Mouse (Mus musculus) retina, embryonic 14.5 days (tissue): Measurements from ENCODE around the gene Gm6904.
A peak's percentile ranks its signal among the peaks of the same experiment; 100 is the strongest.
"Not testable (repeated sequence)": the region's sequence is repeated elsewhere in the genome, so short reads cannot be mapped to it uniquely, and the experiment has no call there.

Experiments
- DNase-seq: peaks from one replicate; pipeline ENCODE4 v3.0.0-alpha.2; 2015; ENCODE audit warnings: low spot score

The Gm6904 gene

DNA sequence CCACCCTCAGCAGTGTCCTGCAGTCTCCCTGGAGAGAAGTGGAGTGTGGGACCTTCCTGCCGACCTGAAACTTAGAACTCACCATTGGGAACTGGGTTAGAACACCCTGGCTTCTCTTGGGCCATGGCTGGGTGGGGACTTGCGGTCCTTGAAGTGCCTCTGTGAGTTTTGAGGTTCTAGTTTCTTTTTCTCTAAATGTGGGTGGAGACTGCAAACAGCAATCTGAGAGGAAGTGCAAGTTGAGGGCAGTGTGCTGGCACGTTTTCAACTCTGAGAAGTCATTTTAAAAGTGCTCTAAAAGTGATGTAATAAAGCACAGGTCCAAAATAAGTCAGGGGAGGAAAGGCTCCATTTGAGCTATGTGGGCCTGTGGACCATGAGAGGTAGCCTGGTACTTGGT is at the start of gene Gm6904:
Gene Gm6904, minus strand, starts transcription at position 161 of the 400 bp plus-strand sequence.
- no peak for DNase-seq

DNA sequence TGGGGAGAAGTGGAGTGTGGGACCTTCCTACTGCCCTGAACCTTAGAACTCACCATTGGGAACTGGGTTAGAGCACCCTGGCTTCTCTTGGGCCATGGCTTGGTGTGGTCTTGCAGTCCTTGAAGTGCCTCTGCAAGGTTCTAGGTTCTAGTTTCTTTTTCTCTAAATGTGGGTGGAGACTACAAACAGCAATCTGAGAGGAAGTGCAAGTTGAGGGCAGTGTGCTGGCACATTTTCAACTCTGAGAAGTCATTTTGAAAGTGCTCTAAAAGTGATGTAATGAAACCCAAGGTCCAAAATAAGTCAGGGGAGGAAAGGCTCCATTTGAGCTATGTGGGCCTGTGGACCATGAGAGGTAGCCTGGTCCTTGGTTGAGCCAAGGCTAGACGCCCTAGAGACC is 37.4 kb upstream of the Gm6904 start, which contains the start of gene Phf11a:
Gene Phf11a, minus strand, starts transcription at position 132 of the 400 bp plus-strand sequence.
- DNase-seq = not testable (repeated sequence)

DNA sequence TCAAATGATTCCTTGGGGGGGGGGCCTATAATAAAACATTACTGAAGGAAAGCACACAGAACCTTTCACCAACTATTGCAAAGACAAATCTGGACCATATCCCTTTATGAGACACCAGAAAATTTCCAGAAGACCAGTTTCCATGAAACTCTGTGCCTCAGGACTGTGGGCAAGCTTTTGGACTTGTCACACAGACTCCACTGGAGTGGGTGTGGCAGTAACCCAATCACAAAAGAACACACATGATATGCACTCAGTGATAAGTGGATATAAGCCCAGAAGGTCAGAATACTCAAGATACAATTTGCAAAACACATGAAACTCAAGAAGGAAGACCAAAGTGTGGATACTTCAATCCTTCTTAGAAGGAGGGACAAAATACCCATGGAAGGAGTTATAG is 31.8 kb upstream of the Gm6904 start:
- not testable (repeated sequence) for DNase-seq

DNA sequence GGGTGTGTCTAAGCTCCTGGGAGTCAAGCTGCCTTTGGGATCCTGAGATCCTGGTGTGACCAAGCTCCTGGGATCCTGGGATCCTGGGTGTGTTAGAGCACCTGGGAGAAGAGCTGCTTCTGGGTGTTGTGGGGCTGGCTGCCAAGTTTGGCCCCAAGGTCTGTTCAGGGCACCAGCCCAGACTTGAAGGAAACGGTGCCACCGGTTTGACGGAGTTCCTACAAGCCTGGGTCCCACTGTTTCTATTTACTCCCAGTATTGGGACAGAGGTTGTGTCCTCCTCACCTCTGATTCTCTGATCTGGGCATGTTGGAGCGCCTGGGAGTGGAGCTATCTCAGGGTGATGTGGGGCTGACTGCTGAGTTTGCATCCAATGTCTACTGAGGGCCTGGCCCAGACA is 14.9 kb upstream of the Gm6904 start:
- not testable (repeated sequence) for DNase-seq

DNA sequence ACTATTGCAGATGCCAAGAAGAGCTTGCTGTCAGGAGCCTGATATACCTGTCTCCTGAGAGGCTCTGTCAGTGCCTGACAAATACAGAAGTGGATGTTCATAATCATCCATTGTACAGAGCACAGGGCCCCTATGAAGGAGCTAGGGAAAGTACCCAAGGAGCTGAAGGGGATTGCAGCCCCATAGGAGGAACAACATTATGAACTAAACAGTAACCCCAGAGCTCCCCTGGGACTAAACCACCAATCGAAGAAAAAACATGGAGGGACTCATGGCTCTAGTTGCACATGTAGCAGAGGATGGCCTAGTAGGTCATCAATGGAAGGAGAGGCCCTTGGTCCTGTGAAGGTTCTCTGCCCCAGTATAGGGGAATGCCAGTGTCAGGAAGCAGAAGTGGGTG is 4.2 kb downstream of the Gm6904 start:
- not testable (repeated sequence) for DNase-seq

DNA sequence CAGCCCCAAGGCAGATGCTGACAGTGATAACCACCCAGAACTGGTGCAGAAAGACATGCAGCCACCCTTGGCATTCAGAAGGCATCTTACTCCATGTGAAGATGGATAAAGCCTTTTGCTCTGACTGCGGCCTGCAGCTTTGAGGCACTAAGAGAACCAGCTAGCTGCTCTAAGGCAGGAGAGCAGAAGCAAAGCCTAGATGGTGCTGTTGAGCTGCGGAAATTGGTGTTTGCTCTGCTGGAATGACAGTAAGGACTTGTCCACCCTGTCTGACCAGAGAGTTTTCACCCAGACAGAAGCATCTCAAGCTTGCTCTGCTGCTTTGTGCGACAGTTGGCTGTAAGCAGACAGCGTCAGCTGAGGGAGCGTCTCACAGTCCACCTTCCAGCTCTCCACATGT is 9.7 kb downstream of the Gm6904 start:
- DNase-seq = peak; percentile 59

DNA sequence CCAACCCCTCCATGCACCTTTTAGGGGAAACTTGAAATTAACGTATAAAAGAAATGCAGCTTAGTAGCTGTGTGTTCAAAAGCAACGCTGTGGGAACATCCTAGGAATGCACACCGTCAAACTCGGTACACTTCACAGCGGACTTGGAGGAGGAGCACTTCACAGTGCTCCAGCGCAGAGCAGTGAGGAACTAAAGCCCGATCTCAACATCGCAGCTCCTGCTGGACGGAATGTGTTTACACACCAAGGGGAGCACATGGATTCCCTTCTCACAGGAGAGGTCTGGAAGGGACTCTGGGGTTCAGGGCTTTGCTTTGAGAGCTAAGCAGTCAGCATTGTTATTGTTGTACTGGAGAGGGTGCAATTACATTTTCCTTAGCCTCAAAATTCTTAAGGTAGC is 26.4 kb downstream of the Gm6904 start:
- no peak for DNase-seq

DNA sequence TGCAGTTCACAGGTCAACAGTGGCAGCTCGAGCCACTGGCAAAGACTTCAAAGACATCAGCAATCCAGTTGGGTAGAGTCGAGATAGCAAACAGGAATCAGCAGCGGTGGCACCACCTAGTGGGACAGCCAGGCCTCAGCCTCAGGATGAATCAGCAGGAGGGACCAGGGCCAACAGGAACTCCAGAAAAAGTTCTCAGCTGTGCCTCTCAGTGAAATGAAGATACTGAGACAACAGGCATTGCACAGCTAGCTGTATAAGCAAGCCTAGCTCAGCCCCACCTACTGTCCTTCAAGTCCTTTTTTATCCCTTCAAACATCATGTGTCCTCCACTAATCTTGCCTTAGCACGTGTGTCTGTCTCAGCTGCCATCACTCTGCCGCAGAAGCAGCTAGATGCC is 28.0 kb downstream of the Gm6904 start:
- no peak for DNase-seq

DNA sequence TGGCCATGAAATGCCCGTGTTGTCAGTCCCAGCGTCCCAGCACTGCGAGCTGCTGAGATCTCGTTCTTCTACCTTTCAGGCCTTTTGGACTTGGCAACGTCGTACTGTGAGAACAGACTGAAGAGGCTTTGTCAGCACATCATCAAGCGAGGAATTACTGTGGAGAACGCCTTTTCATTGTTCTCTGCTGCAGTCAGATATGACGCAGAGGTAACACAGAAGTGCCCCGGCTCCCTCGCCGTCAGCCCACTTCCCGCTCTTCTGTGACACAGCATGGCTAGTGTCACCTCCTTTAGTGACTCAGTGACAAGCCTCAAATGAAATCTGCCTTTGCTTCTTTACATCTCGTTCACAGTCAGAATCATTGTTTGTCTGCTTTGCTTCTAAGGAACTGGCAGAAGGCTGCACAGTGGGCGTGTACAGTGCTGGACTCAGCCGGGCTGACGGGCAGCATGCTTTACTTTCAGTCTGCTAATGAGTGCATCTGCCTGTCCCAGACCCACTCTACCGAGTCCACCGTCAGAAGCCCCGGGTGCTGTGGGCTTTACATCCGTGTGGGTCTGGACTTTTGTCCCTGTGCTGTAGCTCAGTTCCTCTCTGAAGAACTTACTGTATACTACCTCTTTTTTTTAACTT is 29.6 kb downstream of the Gm6904 start:
- no peak for DNase-seq

DNA sequence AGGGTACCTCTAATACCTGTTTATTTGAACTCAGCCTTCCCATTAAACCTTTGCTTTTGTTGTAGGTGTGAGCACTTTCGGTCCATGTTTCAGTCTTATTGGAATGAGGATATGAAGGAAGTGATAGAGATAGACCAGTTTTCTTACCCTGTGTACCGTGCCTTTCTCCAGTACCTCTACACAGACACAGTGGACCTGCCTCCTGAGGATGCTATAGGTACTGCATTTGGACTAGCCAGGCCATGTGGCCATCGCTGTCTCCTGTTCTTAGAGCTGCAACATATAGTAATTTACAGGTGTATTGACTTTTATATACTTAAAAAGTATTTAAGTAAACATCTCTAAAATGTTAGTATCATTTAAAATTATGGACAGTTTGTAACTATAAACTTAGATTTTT is 30.2 kb downstream of the Gm6904 start:
- DNase-seq = no peak

DNA sequence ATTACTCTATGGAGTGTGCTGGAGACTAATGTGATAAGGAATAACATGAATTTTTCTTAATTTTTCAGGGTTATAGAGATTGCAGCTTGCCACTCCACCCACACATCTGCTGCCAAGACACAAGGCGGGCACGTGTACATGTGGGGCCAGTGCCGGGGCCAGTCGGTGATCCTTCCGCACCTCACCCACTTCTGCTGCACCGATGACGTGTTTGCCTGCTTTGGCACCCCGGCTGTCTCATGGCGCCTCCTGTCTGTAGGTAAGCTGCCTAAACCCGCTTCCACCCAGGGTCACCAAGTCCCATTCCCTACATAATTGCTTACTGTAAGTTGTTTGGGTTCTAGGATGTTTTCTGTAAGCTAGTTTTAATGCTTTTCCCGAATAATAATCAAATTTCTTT is 33.8 kb downstream of the Gm6904 start:
- DNase-seq = no peak

DNA sequence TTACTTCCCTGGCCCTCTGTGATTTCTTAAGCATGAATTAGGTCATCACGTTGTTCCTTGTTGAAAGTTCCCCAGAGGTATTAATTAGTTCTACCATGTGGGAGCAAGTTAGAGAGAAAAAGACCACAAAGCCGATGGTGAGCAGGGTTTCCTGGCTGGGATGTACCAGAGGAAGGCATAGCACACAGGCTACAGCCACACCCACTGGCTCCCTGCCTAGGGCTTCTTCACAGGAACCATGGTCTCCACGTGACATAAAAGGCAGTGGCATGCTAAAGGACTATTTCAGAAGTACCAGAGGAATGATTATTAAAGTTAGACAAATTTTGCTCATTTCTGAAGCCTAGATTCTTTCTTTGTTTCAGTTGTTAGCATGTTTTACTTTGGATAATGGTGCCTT is 40.8 kb downstream of the Gm6904 start:
- DNase-seq = no peak

DNA sequence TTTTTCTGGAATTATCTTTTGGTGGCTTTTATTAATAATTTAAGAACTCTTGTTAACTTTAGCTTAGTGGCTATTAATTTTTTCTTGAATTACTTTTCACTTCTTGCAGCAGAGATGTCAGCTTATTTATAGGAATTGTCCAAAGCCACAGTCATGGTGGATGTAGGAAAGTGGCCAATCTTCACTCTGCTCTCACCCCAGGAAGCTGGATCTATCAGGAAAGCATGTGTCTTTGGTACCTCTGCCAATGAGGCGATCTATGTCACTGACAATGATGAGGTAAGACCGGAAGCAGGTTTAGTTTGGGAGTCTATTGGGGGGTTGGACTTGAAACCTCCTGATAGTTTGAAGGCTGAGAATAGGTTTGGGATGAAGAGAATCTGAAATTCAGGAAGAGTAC is 50.2 kb downstream of the Gm6904 start:
- DNase-seq = no peak

DNA sequence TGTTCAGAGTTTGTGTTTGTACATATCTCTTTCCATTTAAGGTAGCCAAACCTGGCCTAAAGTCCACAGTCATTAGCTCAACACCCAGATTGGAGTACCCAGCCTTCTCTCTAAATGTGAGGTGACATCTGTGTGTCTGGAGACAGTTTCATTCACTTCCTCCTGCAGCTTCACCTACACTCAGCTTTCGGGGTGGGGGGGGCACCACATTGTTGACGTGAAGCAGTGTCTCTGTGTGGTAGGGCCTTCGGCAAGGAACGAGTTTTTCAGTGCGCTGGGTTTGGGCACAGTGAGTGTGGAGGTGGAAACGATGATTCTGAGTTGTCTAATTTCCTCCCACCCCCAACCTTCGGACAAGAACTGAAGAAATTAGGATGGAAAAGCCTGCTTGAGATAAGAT is 51.0 kb downstream of the Gm6904 start:
- DNase-seq = no peak

DNA sequence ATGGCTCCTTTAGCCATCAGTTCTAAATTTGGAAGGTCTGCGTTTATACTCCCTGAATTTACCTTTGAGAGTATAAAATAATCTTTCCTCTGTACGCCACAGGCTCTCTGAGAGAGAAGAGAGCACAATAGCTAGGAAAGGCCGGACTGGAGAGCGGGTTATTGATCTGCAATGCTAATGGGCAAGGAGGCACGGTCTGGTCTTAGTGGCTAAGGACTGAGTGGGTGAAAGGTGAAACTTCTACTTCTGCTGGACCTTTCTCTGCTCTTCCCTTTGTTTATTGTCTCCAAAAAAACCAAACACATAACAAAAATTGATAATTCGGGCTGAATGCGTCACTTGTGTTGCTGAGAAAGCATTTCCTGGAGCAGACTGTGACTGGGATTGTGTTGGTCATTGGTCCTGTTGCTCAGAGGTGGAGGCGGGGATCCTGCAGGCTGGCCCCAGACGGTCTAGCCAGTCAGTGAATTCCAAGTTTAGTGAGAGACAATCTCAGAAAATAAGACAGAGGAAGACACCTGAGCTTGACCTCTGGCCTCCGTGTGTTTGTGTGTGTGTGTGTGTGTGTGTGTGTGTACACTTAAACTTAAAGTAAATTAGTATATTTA is 53.9 kb downstream of the Gm6904 start:
- DNase-seq = no peak

DNA sequence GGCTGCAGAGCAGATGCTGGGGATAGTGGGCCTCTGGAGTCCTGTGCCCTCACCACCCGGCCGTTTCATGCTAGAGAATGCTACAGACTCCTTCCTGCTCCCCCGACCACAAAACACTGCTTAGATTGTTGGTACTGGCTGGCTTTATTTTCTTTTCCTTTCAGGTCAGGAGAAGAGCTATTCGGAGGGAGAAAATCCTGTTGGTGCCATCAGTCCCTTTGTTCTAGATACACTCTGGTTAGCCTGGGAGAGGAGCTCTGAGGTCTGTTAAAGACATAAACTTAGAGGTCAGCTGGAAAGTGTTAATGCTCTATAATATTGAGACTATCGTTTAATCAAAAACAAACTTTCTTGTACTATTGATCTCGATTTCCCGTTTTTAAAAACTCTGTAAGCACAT is 54.6 kb downstream of the Gm6904 start:
- DNase-seq = no peak

DNA sequence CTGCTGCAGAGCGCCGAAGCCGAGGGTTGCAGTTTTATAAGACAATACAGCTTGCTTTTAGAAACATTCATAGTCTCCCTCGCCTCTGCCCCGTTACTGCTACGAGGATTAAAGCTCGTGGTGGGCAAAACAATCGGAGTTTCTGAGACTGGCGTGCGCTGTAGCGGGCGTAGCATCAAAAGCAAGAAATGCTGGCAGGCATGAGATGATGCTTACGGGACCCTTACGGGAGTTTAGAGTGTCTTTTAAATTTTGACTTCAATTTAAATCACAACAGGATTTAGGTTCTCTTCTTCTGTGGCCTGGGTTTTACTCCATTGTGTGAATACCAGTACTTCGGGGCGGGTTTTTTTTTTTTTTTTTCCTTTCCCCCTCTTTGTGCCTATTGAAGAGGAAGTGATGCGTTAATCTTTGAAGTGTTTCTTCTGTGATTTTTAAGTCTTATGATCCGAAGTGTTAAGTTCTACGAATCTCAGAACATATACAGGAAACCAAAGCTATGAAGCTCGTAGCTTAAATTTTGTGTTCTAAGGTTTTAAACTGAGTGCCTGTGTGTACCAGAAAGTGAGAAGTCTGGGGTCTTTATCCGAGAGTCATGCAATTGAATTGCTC is 58.3 kb downstream of the Gm6904 start:
- DNase-seq = peak; percentile 23

DNA sequence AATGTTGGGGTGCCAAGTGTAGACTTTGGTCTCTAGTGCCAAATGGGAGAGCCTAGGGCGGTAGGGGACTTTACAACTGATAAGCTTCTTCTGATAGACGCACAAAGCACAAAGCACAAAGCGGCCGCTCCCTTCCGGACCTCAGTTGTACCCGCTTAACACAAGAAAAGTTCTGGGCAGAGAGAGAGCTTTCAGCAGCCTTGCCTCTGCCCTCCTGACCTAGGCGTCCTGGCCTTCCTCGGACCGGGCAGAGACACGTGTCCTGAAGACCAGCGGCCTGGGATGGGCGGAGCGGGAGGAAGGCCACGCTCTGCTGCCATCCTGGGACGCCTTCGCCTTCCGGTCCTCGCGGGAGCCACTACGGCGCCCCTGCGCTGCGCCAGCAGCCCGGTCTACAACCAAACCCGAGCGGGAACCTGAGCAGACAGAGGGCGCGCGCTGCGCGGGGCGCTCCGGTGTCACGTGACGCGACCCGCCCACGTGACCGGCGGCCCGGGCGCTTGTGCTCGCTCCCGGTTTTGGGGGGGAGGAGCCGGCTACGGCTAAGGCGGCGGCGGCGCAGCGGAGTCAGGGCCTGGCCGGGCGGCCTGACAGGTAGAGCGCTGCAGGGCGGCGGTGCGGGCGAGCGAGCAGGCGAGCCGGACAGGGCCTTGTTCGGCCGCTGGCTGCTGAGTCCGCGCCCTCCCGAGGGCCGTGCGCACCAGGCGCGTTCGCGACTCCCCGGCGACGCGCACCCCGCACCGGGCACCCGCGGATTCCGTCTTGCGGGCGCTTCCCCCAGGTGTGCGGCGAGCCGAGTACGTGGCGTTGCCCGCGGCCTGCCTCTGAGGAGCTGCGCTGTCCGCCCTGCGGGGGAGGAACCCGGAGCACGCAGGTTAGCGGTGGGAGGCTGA is 59.1 kb downstream of the Gm6904 start, which contains the start of gene Rcbtb1:
Gene Rcbtb1, plus strand, starts transcription at position 499 of the 893 bp plus-strand sequence.
- peak; percentile 93 for DNase-seq
